Mouse (Mus musculus) liver, postnatal 0 days (tissue): ENCODE results near the gene Ywhae. TPM values are rescaled to one million over a fixed set of nuclear protein-coding genes. Genes with fewer than 3 reads are reported as not detected.

ENCODE experiments used
- ATAC-seq: fragments of 200-750 bp; cut with Nextera tagmentation; 2 replicates; pipeline ENCODE4 v1.8.0; 2017; ENCODE audit warnings: mild to moderate bottlenecking, moderate library complexity
- DNase-seq: peaks from one replicate; pipeline ENCODE4 v3.0.0-alpha.2; 2016
- H3K27ac ChIP-seq: fragments of 300-500 bp; sonication (generic); 2 replicates; pipeline ENCODE4 v1.5.1; 2014; ENCODE audit warnings: antibody characterized with exemption, moderate library complexity, mild to moderate bottlenecking, low read depth
- H3K27me3 ChIP-seq: fragments of 300-500 bp; sonication (generic); 2 replicates; pipeline ENCODE4 v1.6.1; 2014; ENCODE audit warnings: low read length, control low read depth, mixed read lengths; ENCODE audit not compliant: insufficient read depth
- H3K36me3 ChIP-seq: fragments of 300-500 bp; sonication (generic); replicated peaks from 2 replicates; pipeline ENCODE4 v1.6.1; 2014; ENCODE audit warnings: mild to moderate bottlenecking, control low read depth, low read length, moderate library complexity, mixed read lengths; ENCODE audit not compliant: insufficient read depth
- H3K4me1 ChIP-seq: fragments of 300-500 bp; sonication (generic); 2 replicates; pipeline ENCODE4 v1.6.1; 2014; ENCODE audit warnings: antibody characterized with exemption, mild to moderate bottlenecking, control low read depth; ENCODE audit not compliant: insufficient read depth
- H3K4me2 ChIP-seq: fragments of 300-500 bp; sonication (generic); 2 replicates; pipeline ENCODE4 v1.6.1; 2014; ENCODE audit warnings: low read depth, mild to moderate bottlenecking, low read length, moderate library complexity, mixed read lengths
- H3K4me3 ChIP-seq: fragments of 300-500 bp; sonication (generic); 2 replicates; pipeline ENCODE4 v1.5.1; 2014; ENCODE audit warnings: low read depth, low read length
- H3K9ac ChIP-seq: fragments of 300-500 bp; sonication (generic); replicated peaks from 2 replicates; pipeline ENCODE4 v1.6.1; 2014; ENCODE audit warnings: mild to moderate bottlenecking, moderate library complexity
- H3K9me3 ChIP-seq: fragments of 300-500 bp; sonication (generic); 2 replicates; pipeline ENCODE4 v1.6.1; 2016; ENCODE audit warnings: mild to moderate bottlenecking, control low read depth, low read length, mixed read lengths
- CTCF ChIP-seq: sonication (generic); IDR thresholded peaks from 2 replicates; pipeline ENCODE4 v1.5.1; 2016; ENCODE audit warnings: antibody characterized with exemption, low read depth
- EP300 ChIP-seq: IDR thresholded peaks from 2 replicates; pipeline ENCODE4 v1.6.1; 2016; ENCODE audit warnings: antibody characterized with exemption, low read depth, mild to moderate bottlenecking
- WGBS: fragments of 180-500 bp; shearing (Covaris S2); extraction: QIAGEN DNeasy Blood & Tissue Kit; methylation state at CpG from one replicate; pipeline ENCODE4 v1.1.7; 2014; ENCODE audit not compliant: insufficient replicate concordance; 5-methylcytosine and 5-hydroxymethylcytosine counted together
- polyA plus RNA-seq: library from polyadenylated mRNA; unstranded; fragments of >200 nt; fragmentation: Nextera tagmentation; extraction: Ambion mirVana; gene quantifications from 2 replicates; pipeline ENCODE4 v1.2.1, GENCODE M21; 2015

The Ywhae gene
- 190 and 204 TPM in 2 replicates for polyA plus RNA-seq

- Histone ChIP-seq H3K27ac (peak within 1 kb of the TSS; percentile 96), H3K36me3 (no peaks in the 10 kb centered on the region), H3K4me3 (peak within 1 kb of the TSS; percentile 96), H3K4me2 (peak within 1 kb of the TSS; percentile 90), H3K9me3 (no peaks in the 10 kb centered on the region), H3K4me1 (peaks cover 24% of the 10 kb centered on the region), H3K27me3 (no peaks in the 10 kb centered on the region), H3K9ac (peak within 1 kb of the TSS; percentile 94)
- WGBS = under 1% methylated on average over 67 of the region's 76 CpGs
- TF ChIP-seq CTCF = no peak
- TF ChIP-seq EP300 = peak; percentile 47; the same call in 1 of the 2 replicates
- peak; percentile 98 for DNase-seq
- peak; percentile 92 for ATAC-seq
Measured at GRCm38 (mm10) chr11:75732434-75733226, at the start of gene Ywhae. Gene Ywhae (plus strand): TSS chr11:75732869.

DNA sequence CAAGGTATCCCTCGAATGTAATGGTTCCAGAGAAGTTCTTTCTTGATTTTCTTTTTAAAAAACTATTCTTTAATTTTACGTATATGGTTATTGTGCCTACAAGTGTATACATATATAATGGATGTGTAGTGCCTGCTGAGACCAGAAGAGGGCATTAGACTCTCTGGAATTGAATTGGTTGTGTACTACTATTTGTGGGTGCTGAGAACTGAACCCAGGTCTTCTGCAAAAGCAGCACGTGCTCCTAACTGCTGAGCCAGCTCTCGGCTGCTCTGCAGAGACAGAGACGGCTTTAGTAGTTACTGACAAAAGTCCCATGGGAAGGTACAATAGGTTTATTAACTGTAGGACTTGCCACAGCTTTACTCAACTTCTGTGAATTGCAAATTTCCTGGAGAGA lies 48.2 kb upstream of the Ywhae start:
- no peak overlapping the region for H3K4me3 ChIP-seq
- ATAC-seq = no peak
- H3K36me3 ChIP-seq = peaks cover 24% of the 10 kb centered on the region
- no peak overlapping the region for H3K4me2 ChIP-seq
- DNase-seq = no peak
- H3K4me1 ChIP-seq = peaks cover 20% of the 10 kb centered on the region
- H3K9ac ChIP-seq = no peak overlapping the region
- no peaks in the 10 kb centered on the region for H3K27me3 ChIP-seq
- H3K27ac ChIP-seq = no peak overlapping the region
- no peaks in the 10 kb centered on the region for H3K9me3 ChIP-seq
- WGBS = 95% methylated on average over 5 of the region's 5 CpGs
- TF ChIP-seq EP300 (no peak), CTCF (peak; percentile 33; the same call in 1 of the 2 replicates)

DNA sequence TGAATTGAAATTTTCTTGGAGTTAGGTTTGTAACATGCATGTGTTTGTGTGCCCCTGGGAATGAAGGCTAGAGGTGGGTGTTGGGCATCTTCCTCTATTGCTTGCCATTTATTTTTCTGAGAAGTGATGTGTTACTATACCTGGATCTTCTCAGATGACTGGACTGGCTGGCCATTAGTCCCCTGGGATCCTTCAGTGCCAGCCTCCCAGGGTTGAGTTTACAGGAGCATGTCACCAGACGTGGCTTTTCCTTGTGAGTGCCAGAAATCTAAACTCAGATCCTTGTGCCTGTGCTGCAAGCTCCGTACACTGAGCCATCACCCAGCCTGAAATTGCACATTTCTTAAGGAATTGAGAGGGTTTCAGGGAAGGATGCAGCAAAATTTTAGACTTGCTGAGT lies 47.7 kb upstream of the Ywhae start:
- DNase-seq (no peak), ATAC-seq (no peak)
- H3K9me3 ChIP-seq = no peaks in the 10 kb centered on the region
- H3K4me3 ChIP-seq = no peak overlapping the region
- H3K27me3 ChIP-seq = no peaks in the 10 kb centered on the region
- H3K4me2 ChIP-seq = no peak overlapping the region; the same call in 1 of the 2 replicates
- TF ChIP-seq EP300 (no peak), CTCF (no peak)
- H3K4me1 ChIP-seq = peaks cover 20% of the 10 kb centered on the region
- 86% methylated on average over 2 of the region's 2 CpGs for WGBS
- H3K27ac ChIP-seq = no peak overlapping the region
- H3K36me3 ChIP-seq = peaks cover 24% of the 10 kb centered on the region
- no peak overlapping the region for H3K9ac ChIP-seq

- H3K27ac ChIP-seq = peak overlapping the region; percentile 67
Measured at GRCm38 (mm10) chr11:75687343-75687993, 45.2 kb upstream of the Ywhae start.

GRCm38 (mm10) chr11:75688132-75688531 lies 44.5 kb upstream of the Ywhae start:
- Histone ChIP-seq H3K4me1 (peaks cover 3% of the 10 kb centered on the region), H3K9me3 (no peaks in the 10 kb centered on the region), H3K9ac (no peak overlapping the region), H3K27ac (peak overlapping the region; percentile 67), H3K4me2 (peak overlapping the region; percentile 35; the same call in 1 of the 2 replicates), H3K27me3 (no peaks in the 10 kb centered on the region), H3K36me3 (peaks cover 35% of the 10 kb centered on the region), H3K4me3 (no peak overlapping the region)
- 85% methylated on average over 2 of the region's 2 CpGs for WGBS
- ATAC-seq (no peak), DNase-seq (no peak)
- TF ChIP-seq CTCF (no peak), EP300 (no peak)

More at GRCm38 (mm10) chr11:75687343-75687993, 45.2 kb upstream of the Ywhae start:
- Histone ChIP-seq H3K4me1 (peaks cover 3% of the 10 kb centered on the region), H3K9me3 (no peaks in the 10 kb centered on the region), H3K36me3 (peaks cover 32% of the 10 kb centered on the region), H3K4me2 (peak overlapping the region; percentile 35; the same call in 1 of the 2 replicates), H3K27me3 (no peaks in the 10 kb centered on the region), H3K9ac (no peak overlapping the region), H3K4me3 (no peak overlapping the region)
- 26% methylated on average over 2 of the region's 2 CpGs for WGBS
- TF ChIP-seq CTCF (no peak), EP300 (no peak)
- ATAC-seq (peak; percentile 13; the same call in 1 of the 2 replicates), DNase-seq (no peak)

GRCm38 (mm10) chr11:75689977-75690376 lies 42.7 kb upstream of the Ywhae start:
- WGBS = 77% methylated on average over 1 of the region's 1 CpGs
- Histone ChIP-seq H3K4me3 (no peak overlapping the region), H3K27ac (no peak overlapping the region), H3K9ac (no peak overlapping the region), H3K27me3 (no peaks in the 10 kb centered on the region), H3K36me3 (peaks cover 47% of the 10 kb centered on the region), H3K4me2 (no peak overlapping the region), H3K9me3 (no peaks in the 10 kb centered on the region), H3K4me1 (peaks cover 3% of the 10 kb centered on the region)
- TF ChIP-seq EP300 (no peak), CTCF (no peak)
- ATAC-seq (no peak), DNase-seq (no peak)
